Mouse (Mus musculus): ENCODE data around the gene Nme8.

DNA sequence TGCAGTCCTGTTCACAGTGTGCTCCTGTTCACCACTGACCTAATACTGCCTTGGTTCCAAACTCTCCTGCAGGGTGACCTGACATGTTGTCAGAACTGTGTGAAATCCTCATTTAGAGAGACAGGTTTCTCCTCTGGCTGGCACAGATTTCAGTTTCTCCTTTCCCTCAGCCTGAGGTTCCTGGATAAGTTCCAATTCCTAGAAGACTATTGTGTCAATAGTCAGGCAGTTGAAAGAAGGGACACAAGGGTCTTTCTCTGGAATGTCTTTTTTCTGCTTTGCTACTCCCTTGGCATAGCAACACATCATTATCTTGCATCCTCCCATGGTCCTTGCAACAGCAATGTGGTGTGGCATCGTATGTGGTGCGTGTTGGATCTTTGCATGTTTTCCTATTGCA is 19.6 kb upstream of the Nme8 start:
- TF ChIP-seq GATA1 (IDR thresholded peaks at IDR 0.05; ENCODE audit: borderline replicate concordance, low read length) (no peak), FLI1 (IDR thresholded peaks at IDR 0.05; ENCODE audit: low read length) (no peak)
